Mouse (Mus musculus) bone marrow, adult 2 months (tissue): ENCODE data around the gene Atp6v0b. TPM values are rescaled to one million over a fixed set of nuclear protein-coding genes. Genes with fewer than 3 reads are reported as not detected.

ENCODE experiments used
- H3K27ac ChIP-seq: fragments of 200-500 bp; 2 replicates; pipeline ENCODE4 v1.5.1; 2012; ENCODE audit warnings: low read depth, mild to moderate bottlenecking, control low read depth, inconsistent platforms, low read length; ENCODE audit not compliant: control insufficient read depth, poor library complexity, insufficient read depth
- H3K4me1 ChIP-seq: fragments of 200-500 bp; 2 replicates; pipeline ENCODE4 v1.6.1; 2011; ENCODE audit warnings: low read length; ENCODE audit not compliant: control insufficient read depth, insufficient read depth
- H3K4me3 ChIP-seq: fragments of 200-500 bp; replicated peaks from 2 replicates; pipeline ENCODE3; 2011; ENCODE audit warnings: mild to moderate bottlenecking, low read depth, low read length, control low read depth; ENCODE audit not compliant: control insufficient read depth
- CTCF ChIP-seq: fragments of 200-500 bp; IDR thresholded peaks from 2 replicates; pipeline ENCODE4 v1.5.1; 2011; ENCODE audit warnings: low read length, control low read depth; ENCODE audit not compliant: control insufficient read depth, insufficient read depth
- POLR2A ChIP-seq: fragments of 200-500 bp; IDR thresholded peaks from 2 replicates; pipeline ENCODE4 v1.6.1; 2011; ENCODE audit warnings: low read depth, mild to moderate bottlenecking, control low read depth, low read length, borderline replicate concordance; ENCODE audit not compliant: control insufficient read depth
- WGBS: fragments of 180-500 bp; shearing (Covaris S2); methylation state at CpG from one replicate; pipeline ENCODE4 v1.1.7; 2018; 5-methylcytosine and 5-hydroxymethylcytosine counted together
- polyA plus RNA-seq: library from polyadenylated mRNA; stranded (reverse); fragments of >200 nt; gene quantifications from 2 replicates; pipeline ENCODE4 v1.2.4, GENCODE M21; 2011; ENCODE audit warnings: low replicate concordance; ENCODE audit not compliant: missing spikeins, insufficient read depth, insufficient read length

Gene Atp6v0b
- polyA plus RNA-seq, 1 experiment, result 442 TPM

DNA sequence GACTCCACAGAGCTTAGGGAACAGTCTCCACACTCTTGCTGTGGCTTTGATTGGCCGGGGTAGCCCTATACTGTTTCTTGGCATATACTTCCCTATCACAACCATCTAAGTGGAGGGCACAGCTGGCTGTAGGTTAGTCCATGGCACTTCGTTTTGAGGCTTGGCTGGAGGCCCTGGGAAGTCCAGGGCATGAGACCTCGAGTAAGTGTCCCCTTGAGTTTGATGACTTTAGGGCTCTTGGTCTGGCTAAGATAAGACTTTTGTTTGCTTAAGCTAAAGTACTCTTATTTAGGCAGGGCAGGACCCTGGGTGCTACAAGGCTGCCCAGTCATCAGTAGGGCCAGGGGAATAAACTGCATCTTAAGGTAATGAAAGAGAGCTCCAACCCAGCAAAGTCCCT, 11.0 kb upstream of the Atp6v0b start:
- TF ChIP-seq POLR2A, result no peak
- no peak for TF ChIP-seq CTCF

DNA sequence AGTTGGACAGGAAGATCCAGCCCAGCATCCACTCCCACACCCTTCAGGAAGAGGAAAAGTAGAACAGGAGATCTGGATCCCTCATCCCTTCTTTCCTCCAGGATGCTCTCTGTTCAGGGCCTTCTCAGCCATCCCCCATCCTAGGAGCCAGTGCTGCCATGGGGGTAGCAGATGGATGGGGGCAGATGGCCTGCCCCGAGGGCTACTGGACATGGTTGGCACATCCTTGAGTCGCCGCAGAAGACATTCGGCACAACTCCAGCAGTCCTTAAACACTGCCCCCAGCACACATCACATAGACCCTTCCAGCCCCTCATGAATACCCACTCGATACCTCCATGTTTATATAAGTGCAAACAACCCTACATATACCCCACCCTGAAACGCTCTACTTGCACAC, 8.9 kb upstream of the Atp6v0b start:
- WGBS, result 96% methylated on average over 6 of the region's 6 CpGs
- TF ChIP-seq POLR2A, result no peak
- TF ChIP-seq CTCF, result no peak

More for the DNA sequence above, 11.0 kb upstream of the Atp6v0b start:
- Histone ChIP-seq H3K27ac (no peak overlapping the region), H3K4me3 (no peak overlapping the region), H3K4me1 (no peaks in the 10 kb centered on the region)
- 67% methylated on average over 3 of the region's 3 CpGs for WGBS

DNA sequence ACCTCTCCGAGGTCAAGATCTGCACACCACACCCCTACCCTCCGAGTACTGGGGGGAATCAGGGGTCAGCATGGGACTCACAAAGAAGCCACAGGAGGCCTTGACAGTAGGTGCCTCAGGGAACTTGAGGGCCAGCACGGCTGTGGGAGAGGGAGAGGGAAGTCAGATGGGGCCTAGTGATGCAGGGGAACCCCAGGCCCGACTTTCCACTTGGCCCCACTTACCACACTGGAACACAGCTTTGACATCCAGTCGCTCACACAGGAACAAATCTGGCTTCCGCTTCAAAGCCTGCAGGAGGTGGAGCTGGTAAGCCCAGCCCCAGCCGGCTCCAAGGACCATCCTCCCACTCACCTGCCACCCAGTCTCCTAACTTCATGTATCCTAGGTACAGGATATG, 8.2 kb upstream of the Atp6v0b start:
- Histone ChIP-seq H3K4me1 (no peaks in the 10 kb centered on the region; the same call in 1 of the 2 replicates), H3K4me3 (no peak overlapping the region), H3K27ac (no peak overlapping the region)
- 78% methylated on average over 7 of the region's 7 CpGs for WGBS
- TF ChIP-seq CTCF (no peak), POLR2A (no peak)

More for the DNA sequence above, 8.9 kb upstream of the Atp6v0b start:
- H3K4me3 ChIP-seq, result no peak overlapping the region
- H3K4me1 ChIP-seq, result no peaks in the 10 kb centered on the region; the same call in 1 of the 2 replicates
- no peak overlapping the region for H3K27ac ChIP-seq

DNA sequence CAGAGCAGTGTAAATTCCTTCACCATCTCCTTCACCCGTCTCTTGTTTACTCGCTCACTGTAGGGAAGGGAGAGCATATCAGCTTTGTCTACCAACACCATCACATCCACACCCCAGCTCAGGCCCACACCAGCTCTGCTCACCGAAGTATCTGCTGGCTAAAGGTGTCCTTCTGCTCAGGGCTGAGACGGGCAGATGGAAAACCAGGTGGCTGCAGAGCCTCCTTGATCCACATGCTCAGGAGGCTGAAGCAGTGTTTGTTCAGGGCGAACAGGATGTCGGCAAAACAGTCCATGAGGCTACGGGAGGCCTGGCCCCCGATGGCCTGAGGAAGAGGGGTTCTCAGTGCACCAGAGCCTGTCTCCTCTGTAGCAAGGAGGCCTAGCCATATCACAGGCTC, 7.5 kb upstream of the Atp6v0b start:
- no peak overlapping the region for H3K27ac ChIP-seq
- no peak overlapping the region for H3K4me3 ChIP-seq
- 89% methylated on average over 8 of the region's 8 CpGs for WGBS
- TF ChIP-seq CTCF (no peak), POLR2A (no peak)
- no peaks in the 10 kb centered on the region; the same call in 1 of the 2 replicates for H3K4me1 ChIP-seq

GRCm38 (mm10) chr4:117893376-117893775, 6.2 kb upstream of the Atp6v0b start:
- no peak overlapping the region for H3K27ac ChIP-seq
- WGBS, result 16% methylated on average over 9 of the region's 9 CpGs
- TF ChIP-seq CTCF (no peak), POLR2A (no peak)
- no peak overlapping the region for H3K4me3 ChIP-seq
- no peaks in the 10 kb centered on the region; the same call in 1 of the 2 replicates for H3K4me1 ChIP-seq

DNA sequence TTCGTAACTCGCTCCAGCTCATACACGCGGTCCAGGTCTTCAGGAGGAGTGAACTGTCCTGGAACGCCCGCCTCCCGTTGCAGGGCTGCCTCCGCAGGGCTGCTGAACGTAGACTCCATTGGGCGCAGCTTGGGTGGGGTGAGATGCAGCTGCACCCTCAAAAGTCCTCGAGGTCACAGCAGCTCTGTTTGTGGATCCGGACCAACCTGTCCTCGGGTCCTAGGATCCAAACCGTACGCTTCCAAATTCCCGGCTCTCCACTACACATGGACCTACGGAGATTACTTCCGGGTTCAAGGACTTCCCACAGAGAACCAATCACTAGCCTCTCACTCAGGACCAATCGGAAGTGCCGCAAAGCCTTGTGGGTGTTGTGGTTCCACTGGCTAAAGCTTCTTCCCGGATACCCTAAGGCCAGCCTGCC, 4.6 kb upstream of the Atp6v0b start, which contains the start of gene Dph2:
Gene Dph2 (minus strand): TSS at position 295 of the 424 bp plus-strand sequence.
- Histone ChIP-seq H3K27ac (no peak within 1 kb of the TSS), H3K4me3 (peak within 1 kb of the TSS; percentile 88), H3K4me1 (no peaks in the 10 kb centered on the region; the same call in 1 of the 2 replicates)
- under 1% methylated on average over 21 of the region's 21 CpGs for WGBS
- TF ChIP-seq POLR2A (no peak), CTCF (peak; percentile 17; the same call in 1 of the 2 replicates)

GRCm38 (mm10) chr4:117890750-117891149, 3.6 kb upstream of the Atp6v0b start:
- no peak overlapping the region for H3K27ac ChIP-seq
- TF ChIP-seq CTCF (no peak), POLR2A (no peak)
- WGBS, result 91% methylated on average over 8 of the region's 8 CpGs
- peak overlapping the region; percentile 7 for H3K4me3 ChIP-seq
- peaks cover 2% of the 10 kb centered on the region; the same call in 1 of the 2 replicates for H3K4me1 ChIP-seq

DNA sequence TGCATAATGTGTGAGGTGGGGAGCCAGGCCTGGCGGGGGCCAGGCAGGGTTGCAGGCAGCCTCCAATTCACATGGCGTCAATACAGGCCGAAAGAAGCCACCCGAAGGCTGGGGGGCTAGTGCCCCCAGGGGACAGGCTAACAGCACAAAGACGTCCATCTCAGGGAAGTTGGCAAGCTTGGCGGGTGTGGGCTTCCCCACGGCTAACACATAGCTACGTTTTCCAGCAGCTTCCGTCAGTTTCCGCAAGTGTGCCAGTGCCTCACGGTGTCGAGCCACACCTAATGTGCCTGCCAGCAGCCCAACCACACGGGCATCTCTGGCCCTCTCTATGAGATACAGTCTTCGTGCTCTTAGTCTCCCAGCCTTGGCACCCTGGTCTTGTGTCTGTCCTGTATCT, 2.9 kb upstream of the Atp6v0b start:
- Histone ChIP-seq H3K4me3 (no peak overlapping the region), H3K27ac (no peak overlapping the region), H3K4me1 (peaks cover 2% of the 10 kb centered on the region; the same call in 1 of the 2 replicates)
- WGBS, result 88% methylated on average over 14 of the region's 14 CpGs
- TF ChIP-seq POLR2A (no peak), CTCF (no peak)

- TF ChIP-seq CTCF, result no peak
- no peak for TF ChIP-seq POLR2A
- Histone ChIP-seq H3K4me1 (peaks cover 2% of the 10 kb centered on the region; the same call in 1 of the 2 replicates), H3K27ac (no peak overlapping the region), H3K4me3 (no peak overlapping the region)
- WGBS, result 89% methylated on average over 15 of the region's 15 CpGs
Observed at GRCm38 (mm10) chr4:117889471-117889870, 2.3 kb upstream of the Atp6v0b start.
